Mouse (Mus musculus): Measurements from ENCODE around the gene Mylk.

- no peak for TF ChIP-seq GATA1 (IDR thresholded peaks at IDR 0.05; ENCODE audit: low read length)
- TF ChIP-seq TAL1 (IDR thresholded peaks at IDR 0.05; ENCODE audit: low read length) = no peak
Measured at GRCm38 (mm10) chr16:34844783-34845182, 99.8 kb downstream of the Mylk start.

All from erythroblast, embryonic 14.5 days (primary cell).